Mouse (Mus musculus) cerebellum, postnatal 36 days (tissue): ENCODE results near the gene Ubxn10.

ENCODE experiments used
- DNase-seq, 2 experiments: peaks; one replicate each; pipeline ENCODE4 v3.0.0; 2021 to 2022; ENCODE audit warnings: mixed read lengths in 2 of 2

Gene Ubxn10

GRCm38 (mm10) chr4:138737031-138737430, at the start of gene Ubxn10:
TSS of gene Ubxn10 (minus strand) at chr4:138737167.
- DNase-seq, result no peak

DNA sequence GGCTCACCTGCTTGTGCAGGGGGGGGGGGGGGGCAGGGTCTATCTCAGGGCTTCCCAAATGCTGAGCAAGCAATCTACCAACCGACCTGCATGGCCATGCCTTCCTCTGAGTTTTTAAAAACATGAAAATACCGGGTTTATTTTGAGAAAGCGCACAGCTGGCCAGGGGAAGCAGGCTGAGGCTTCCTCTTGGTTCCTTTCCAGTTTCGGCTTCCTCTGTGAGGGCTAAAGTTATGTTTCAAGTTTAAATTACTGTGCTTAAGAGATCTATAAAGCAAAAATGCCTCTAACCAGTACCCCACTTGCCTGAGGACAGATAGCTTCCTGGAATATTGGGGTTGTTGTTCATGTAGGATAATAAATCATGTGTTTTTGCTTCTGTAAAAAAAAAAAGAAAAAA, 49.2 kb upstream of the Ubxn10 start:
- no peak for DNase-seq

DNA sequence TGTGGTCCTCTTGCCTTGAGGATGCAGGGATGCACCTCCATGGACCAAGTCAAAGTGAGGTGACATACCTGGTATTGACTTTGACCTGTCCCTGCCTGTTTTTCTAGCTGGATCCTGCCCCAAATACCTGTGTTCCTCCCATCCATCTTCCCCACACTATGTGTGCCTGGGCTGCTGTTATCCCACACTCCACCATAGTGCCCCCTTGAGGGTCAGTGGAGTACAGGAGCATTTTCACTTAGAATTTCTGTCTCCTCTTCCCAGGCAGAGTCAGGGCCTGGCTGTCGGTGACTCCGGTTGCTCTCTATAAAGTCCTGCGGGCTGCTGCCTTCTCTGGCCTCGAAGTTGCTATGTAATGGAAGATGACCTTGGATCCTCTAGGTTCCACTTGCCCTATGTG, 48.8 kb upstream of the Ubxn10 start:
- no peak for DNase-seq

DNA sequence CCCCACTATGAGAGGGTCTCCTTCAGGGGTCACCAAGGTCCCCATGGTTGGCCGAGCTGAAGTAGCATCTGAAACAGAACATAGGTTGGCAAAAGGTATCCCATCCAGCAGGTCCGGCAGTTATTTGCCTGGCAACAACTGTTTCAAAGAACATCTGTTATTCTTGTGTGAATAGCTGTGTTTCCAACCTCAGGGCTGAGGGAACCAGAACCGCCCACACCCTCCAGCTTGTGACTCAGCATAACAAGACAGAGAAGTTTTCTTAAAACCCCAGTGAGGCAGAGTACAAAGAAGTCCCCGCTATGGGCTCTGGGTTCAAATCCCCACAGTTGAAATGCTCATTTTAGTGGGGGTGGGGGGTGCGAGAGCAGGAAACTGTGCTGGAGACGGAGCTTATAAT, 45.1 kb upstream of the Ubxn10 start:
- DNase-seq, result no peak

- DNase-seq, result no peak
These were observed 43.3 kb upstream of the Ubxn10 start for GRCm38 (mm10) chr4:138780300-138780699.

GRCm38 (mm10) chr4:138777417-138778407, 40.7 kb upstream of the Ubxn10 start:
- no peak for DNase-seq

DNA sequence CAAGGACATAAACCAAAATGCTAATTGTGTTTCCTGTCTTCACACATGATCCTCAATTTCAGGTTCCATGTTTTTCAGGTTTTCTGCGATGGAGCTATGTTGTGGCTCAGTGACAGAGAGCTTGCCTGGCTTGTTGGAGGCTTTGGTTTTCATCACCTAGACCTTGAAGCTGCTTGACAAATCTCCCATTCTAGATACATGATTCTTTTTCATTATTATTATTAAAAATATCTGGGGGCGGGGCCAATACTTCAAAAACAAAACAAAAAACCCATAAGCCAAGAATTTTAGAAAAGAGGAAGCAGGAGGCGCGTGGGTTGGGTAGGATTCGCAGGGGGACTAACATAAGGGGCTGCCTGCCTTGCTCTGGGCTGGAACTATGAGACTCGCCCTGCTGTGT, 38.5 kb upstream of the Ubxn10 start, which contains the start of gene Pla2g2d:
Pla2g2d (plus strand) TSS at position 301 of the 400 bp plus-strand sequence.
- no peak for DNase-seq

DNA sequence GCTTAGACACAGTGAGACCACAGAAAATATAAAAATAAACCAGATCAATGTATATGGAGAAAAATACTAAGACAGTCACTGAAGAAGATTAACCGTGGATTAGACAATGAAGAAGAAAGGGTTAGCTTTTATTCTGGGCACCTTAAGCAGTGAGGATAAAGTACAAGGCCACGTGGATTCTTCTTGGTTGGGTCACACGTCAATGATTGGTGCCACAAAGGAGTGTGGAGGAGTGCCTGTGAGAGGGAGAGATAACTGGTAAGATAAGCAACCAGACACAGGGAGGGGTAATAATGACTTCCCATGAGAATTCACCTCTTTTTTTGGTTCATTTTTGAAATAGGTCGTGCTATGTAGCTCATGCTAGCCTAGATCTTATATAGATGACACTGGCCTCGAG, 35.4 kb upstream of the Ubxn10 start:
- no peak for DNase-seq

DNA sequence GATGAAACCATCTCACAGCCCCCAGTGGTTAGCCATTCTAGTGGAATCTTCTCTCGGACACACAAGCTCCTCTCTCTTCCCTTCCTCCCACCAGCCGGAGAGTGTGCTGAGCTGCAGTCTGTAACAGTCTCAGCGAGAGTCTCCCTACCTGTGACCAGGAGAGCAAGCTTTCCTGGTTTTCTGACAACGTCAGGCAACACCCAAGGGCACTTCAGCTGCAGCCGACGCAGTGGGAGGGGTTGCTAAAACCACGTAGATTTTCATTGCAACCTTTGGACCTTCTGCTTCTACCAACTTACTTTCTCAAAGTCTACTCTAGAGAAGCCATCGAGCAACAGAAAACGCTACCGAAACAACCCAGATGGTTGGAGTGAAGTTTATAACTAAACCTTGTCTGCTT, 35.0 kb upstream of the Ubxn10 start:
- DNase-seq, result no peak

GRCm38 (mm10) chr4:138762266-138762665, 25.3 kb upstream of the Ubxn10 start:
- no peak for DNase-seq

DNA sequence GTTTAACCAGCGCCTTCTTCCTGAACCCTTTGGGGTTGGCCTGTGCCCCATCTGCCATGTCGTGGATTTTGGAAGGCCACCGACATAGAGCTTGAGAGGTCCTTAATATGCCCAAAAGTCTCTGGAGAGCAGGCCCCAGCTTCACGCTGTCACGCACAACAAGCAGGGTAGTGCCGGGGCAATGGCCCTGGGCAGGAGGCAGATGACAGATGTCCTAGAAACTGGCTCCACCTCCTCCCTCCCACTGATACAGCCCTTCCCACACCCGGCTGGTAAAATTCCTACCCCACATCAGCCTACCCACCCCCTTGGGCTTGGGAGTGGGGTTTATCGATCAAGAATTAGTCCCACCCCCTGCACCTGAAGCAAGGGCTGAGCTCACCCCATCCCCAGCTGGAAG, 20.4 kb upstream of the Ubxn10 start, which contains the start of gene Pla2g2f:
Pla2g2f (minus strand) TSS at position 211 of the 400 bp plus-strand sequence.
- DNase-seq, result no peak

- DNase-seq, result no peak
These were observed 19.0 kb upstream of the Ubxn10 start for GRCm38 (mm10) chr4:138755983-138756382.

DNA sequence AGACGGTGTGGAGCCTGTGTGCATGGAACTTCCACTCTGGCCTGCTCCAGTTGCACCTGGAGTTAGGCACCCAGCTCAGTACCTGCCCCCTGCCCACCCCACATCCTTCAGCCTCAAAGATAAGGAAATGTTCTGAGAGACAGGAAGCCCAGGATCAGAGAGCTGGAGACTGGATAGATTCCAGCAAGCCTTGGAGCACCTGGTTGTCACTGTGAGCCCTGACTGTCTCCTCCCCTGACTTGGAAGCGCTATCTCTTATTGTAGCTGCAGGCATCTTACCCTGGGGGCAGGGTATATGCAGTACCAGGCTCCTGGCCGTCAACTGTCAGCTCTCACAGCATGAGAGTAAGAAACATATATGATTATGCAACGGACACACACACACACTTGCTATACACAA, 18.5 kb upstream of the Ubxn10 start:
- DNase-seq, result no peak

DNA sequence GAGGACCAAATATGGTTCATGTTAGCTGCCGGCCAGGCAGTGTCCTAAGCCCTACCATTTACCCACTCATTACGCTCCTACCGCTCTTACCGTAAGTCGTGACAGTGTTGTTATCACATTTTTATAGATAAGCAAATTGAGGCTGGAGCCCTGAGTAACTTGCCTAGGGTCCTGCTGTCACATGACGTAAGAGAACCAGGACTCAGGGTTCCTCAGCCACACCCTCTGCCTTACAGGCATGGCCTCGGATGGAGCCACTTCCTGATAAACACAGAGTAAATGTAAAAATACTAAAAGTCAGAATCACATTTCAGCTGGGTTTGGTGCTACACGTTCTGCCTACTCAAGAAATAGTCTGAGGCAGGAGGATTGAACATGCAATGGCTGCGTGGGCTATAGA, 17.5 kb upstream of the Ubxn10 start:
- no peak for DNase-seq

DNA sequence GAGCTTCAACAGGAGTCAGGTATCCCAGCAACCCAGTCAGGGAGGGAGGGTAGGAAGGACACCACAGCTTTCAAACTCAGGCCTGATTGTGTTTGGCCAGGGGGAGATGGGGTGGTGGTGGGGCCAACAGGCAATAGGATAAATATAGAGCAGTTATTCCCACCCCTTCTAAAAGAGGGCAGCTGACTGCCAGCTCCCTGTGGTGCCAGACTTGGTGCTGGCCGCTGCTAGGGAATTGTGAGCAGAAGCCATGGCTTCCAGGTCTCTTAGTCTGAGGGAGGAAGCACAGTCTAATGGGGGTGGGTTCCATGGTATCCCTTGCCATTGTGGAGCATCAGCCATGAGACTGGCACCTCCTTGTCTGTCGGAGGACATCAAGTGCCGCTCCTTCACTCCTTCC, 16.6 kb upstream of the Ubxn10 start:
- no peak for DNase-seq

DNA sequence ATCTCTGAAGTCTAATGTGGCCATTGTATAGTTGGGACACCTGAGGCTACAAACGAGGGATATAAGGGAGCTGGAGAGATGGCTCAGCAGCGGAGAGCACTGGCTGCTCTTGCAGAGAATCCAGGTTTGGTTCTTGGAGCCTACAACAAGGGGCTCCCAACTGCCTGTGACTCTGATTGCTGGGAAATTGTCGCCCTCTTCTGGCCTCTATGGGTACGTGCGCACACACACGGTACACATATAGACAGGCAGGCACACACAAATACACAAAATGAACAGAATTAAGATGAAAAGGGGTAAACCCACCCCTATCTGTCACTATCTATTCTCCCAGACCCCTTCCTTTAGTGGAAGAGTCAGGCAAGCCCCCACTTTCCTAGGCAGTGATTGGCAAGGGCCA, 15.6 kb upstream of the Ubxn10 start:
- no peak for DNase-seq

DNA sequence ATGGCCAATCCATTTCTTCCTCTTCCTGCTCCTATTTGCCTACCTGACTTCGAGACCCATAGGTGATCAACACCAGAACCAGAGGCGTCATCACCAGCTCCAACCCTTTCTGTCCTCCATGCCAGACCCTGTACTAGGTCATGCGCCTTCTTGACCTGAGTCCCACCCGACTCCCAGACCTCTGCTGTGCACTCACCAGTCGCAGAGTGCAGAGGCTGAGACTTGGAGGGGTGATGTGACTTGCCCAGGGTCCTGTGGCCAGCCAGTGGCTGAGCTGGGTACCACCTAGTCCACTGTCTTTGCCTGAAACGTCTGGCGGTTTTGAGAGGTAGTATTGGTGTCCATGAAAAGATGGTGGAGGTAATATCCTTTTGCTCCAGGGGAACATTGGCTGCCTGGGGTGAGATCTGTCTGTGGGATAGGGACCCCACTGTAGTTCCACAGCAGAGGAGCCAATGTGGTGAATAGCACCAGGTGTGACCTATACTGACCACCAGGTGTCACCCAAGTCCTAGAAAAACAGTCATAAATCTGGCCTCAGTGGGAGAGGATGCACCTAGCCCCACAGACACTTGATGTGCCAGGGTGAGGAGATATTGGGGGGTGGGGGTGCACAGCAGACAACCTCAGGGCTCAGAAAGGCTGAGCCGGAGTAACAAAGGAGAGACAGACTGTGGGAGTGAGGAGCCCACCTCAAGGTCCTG, 11.6 kb upstream of the Ubxn10 start:
- peak; percentile 52 to 70 for DNase-seq

GRCm38 (mm10) chr4:138747851-138748250, 10.9 kb upstream of the Ubxn10 start:
- no peak for DNase-seq

DNA sequence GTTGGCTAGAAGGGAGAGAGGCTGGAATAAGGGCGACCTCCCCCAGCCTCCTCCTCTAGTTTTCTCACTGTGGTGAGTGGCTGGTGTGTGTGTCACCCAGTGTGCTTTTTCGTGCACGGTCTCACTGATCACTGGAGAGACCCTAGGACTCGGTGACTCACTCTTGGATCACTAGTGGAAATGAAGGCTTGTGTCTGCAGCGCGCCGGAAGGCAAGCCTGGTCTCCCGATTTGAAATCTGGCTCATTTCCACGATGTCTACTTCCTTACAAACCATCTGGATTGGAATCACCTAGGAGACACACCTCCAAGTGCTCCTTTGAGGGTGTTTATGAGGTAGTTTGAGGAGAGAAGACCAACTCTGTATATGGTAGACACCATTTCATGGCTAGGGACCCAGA, 9.9 kb upstream of the Ubxn10 start:
- no peak for DNase-seq

DNA sequence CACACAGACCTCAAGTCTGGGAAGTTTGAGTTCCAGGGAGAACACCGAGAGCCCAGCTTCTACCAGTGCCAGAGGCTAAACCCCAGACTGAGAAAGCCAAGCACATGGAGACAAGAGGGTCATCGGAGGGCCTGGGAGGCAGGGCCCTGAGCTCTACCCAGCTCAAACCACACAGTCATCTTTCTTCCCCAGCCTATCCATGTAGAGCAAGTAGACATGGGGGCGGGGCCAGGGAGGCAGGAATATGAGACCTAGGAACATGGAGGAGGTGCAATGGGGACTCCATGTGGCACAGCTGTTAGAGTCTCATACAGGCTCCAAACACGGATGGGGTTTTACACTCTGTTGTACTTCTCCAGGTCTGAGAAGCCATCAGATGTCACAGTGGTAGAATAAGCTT, 8.9 kb upstream of the Ubxn10 start:
- DNase-seq, result no peak

DNA sequence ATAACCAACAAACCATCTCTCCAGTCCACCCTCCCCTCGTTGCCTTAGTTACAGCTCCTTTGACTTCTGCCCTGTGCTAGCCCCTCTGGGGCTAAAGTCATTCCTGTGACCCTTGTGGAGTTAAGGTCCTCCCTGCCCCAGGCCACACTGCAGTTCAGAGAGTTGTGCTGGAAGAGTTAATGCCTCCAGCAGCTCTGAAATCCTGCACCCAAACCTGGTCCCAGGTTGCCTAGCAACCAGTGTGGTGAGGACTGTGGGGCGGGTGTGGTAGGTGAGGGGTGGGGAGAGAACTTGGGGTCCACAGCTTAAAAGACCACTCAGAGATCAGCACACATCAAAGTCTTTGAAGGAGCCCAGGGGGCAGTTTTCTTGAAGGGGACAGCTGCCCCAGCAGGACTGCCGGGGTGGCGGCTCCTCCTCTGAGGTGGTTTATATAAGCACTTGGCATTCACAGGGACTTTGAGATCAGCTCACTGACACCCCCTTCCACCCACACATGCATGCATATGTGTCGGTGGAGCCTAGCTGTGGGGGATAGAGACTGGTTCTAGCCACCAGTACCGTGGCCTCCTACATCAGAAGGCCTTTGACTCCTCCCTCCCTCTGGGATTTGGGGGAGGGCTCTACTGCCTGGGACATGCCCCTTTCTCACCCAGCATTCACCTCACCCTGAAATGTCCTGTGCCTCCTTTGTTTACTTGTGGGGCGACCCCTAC, 2.3 kb upstream of the Ubxn10 start:
- peak in 1 of 2 experiments; percentile 27 for DNase-seq

DNA sequence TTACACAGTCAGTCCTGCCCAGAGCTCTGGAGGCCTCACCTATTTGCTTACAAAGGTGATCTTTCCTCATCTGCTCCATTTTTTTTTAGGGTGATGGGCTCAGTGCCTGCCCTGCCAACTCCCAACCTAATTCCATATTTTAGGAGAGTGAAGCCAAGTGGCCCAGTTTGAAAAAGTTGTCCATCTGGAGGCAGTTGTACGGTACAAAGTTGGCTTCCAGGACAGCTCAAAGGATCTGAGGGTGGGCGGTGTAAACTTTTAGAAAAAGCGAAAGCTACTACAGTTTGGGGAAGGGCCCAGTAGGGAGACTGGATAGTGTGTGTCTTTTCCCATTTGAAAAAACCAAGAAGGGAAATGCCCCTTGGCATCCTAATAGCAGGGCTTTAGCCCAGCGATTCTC, 2.1 kb downstream of the Ubxn10 start:
- no peak for DNase-seq

GRCm38 (mm10) chr4:138734105-138734504, 2.9 kb downstream of the Ubxn10 start:
- DNase-seq, result no peak
